Mouse (Mus musculus): ENCODE data around the gene Cpsf2.
"Not testable (repeated sequence)": the region's sequence is repeated elsewhere in the genome, so short reads cannot be mapped to it uniquely, and the experiment has no call there.

Gene Cpsf2

GRCm38 (mm10) chr12:101975601-101976571 lies at the start of gene Cpsf2:
Gene Cpsf2, plus strand, starts transcription at chr12:101975988.
- peak; percentile 80 to 82 for DNase-seq (ENCODE audit: low spot score in 2 of 2)

- DNase-seq (ENCODE audit: low spot score in 2 of 2), result no peak
Measured at GRCm38 (mm10) chr12:101928423-101928822, 47.4 kb upstream of the Cpsf2 start.

GRCm38 (mm10) chr12:101935223-101935622 lies 40.6 kb upstream of the Cpsf2 start:
- DNase-seq (ENCODE audit: low spot score in 2 of 2), result no peak

GRCm38 (mm10) chr12:101937572-101937971 lies 38.2 kb upstream of the Cpsf2 start:
- no peak for DNase-seq (ENCODE audit: low spot score in 2 of 2)

GRCm38 (mm10) chr12:101947986-101948385 lies 27.8 kb upstream of the Cpsf2 start:
- DNase-seq (ENCODE audit: low spot score in 2 of 2), result no peak

GRCm38 (mm10) chr12:101948801-101949200 lies 27.0 kb upstream of the Cpsf2 start:
- DNase-seq (ENCODE audit: low spot score in 2 of 2), result no peak

- DNase-seq (ENCODE audit: low spot score in 2 of 2), result not testable (repeated sequence)
Measured at GRCm38 (mm10) chr12:101955821-101956220, 20.0 kb upstream of the Cpsf2 start.

- DNase-seq (ENCODE audit: low spot score in 2 of 2), result peak in 1 of 2 experiments; percentile 9
Measured at GRCm38 (mm10) chr12:101957079-101957941, 18.5 kb upstream of the Cpsf2 start.

- DNase-seq (ENCODE audit: low spot score in 2 of 2), result peak; percentile 92 to 95
Measured at GRCm38 (mm10) chr12:101957942-101958544, 17.7 kb upstream of the Cpsf2 start, which contains the start of gene Atxn3. Gene Atxn3, minus strand, starts transcription at chr12:101958246.

- DNase-seq (ENCODE audit: low spot score in 2 of 2), result no peak
Measured at GRCm38 (mm10) chr12:101958556-101958955, 17.2 kb upstream of the Cpsf2 start.

- not testable (repeated sequence) for DNase-seq (ENCODE audit: low spot score in 2 of 2)
Measured at GRCm38 (mm10) chr12:101958960-101959780, 16.6 kb upstream of the Cpsf2 start.

GRCm38 (mm10) chr12:101971311-101971710 lies 4.5 kb upstream of the Cpsf2 start:
- DNase-seq (ENCODE audit: low spot score in 2 of 2), result no peak

GRCm38 (mm10) chr12:101972230-101972629 lies 3.6 kb upstream of the Cpsf2 start:
- no peak for DNase-seq (ENCODE audit: low spot score in 2 of 2)

GRCm38 (mm10) chr12:101974571-101974970 lies 1.2 kb upstream of the Cpsf2 start:
- DNase-seq (ENCODE audit: low spot score in 2 of 2), result no peak

- DNase-seq (ENCODE audit: low spot score in 2 of 2), result no peak
Measured at GRCm38 (mm10) chr12:101975167-101975600, 604 bp upstream of the Cpsf2 start.

- no peak for DNase-seq (ENCODE audit: low spot score in 2 of 2)
Measured at GRCm38 (mm10) chr12:101976651-101977403, 1.0 kb downstream of the Cpsf2 start.

- no peak for DNase-seq (ENCODE audit: low spot score in 2 of 2)
Measured at GRCm38 (mm10) chr12:101977404-101977915, 1.7 kb downstream of the Cpsf2 start.

GRCm38 (mm10) chr12:101978162-101978561 lies 2.4 kb downstream of the Cpsf2 start:
- no peak for DNase-seq (ENCODE audit: low spot score in 2 of 2)

GRCm38 (mm10) chr12:101978588-101978987 lies 2.8 kb downstream of the Cpsf2 start:
- DNase-seq (ENCODE audit: low spot score in 2 of 2), result no peak

- DNase-seq (ENCODE audit: low spot score in 2 of 2), result no peak
Measured at GRCm38 (mm10) chr12:101979213-101979750, 3.5 kb downstream of the Cpsf2 start.
